Mouse (Mus musculus): ENCODE measurements around the gene Gm20388. TPM values are rescaled to one million over a fixed set of nuclear protein-coding genes. Genes with fewer than 3 reads are reported as not detected.

Gene Gm20388
- polyA plus RNA-seq, 1 experiment from 2014 or later = not detected

DNA sequence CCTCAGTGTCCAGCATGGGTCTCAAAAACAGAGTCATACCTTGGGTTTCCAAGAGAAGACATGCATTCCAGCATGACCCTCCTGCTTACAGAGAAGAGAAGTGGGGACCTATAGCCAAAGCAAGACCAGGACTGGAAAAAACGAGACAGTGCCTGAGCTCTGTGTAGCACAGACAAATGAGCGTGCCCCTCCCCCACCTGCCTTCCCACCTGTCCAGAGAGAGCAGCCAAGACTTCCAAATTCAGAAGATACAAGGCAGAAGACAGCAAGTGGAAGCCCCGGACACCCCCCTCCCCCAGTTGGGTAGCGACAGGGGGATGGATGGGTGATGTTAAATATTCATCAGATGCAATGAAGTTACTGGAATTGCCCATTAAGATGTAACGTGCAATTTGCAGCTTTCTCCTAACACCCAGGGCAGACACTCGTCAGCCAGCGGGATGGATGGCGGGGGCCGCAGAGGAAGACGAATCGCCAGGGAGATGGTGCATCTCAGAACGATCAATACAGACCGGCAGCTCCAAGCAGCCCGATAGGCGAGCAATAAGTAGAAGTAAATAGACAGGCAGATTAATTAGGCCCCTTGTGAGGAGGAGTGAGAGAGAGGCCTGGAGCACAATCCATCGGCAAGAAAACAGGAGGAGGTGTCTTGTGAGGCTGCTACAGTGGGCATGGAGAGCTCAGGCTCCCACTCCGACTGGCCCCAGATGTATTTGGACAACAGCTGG, 2834.5 kb downstream of the Gm20388 start:
- H3K4me2 ChIP-seq (replicated peaks; ENCODE audit: low read depth) = no peak overlapping the region
- H3K4me3 ChIP-seq (ENCODE audit: low read depth, low read length) = no peak overlapping the region
- TF ChIP-seq CTCF (IDR thresholded peaks at IDR 0.05; ENCODE audit: low read depth) = no peak
- no peak for TF ChIP-seq EP300 (optimal IDR thresholded peaks at IDR 0.05)
- DNase-seq (ENCODE audit: low spot score) = no peak
- no peaks in the 10 kb centered on the region for H3K9me3 ChIP-seq (ENCODE audit: control insufficient read depth, low read length)
- ATAC-seq (ENCODE audit: low FRiP score, low TSS enrichment) = no peak
- H3K9ac ChIP-seq (ENCODE audit: low read length) = no peak overlapping the region
- H3K4me1 ChIP-seq (replicated peaks; ENCODE audit: control insufficient read depth, insufficient read depth) = no peaks in the 10 kb centered on the region
- no peaks in the 10 kb centered on the region for H3K36me3 ChIP-seq (ENCODE audit: control insufficient read depth, insufficient read depth, low read length)
- 25% methylated on average over 17 of the region's 17 CpGs for WGBS
- H3K27ac ChIP-seq (replicated peaks) = no peak overlapping the region
- H3K27me3 ChIP-seq (ENCODE audit: control insufficient read depth, insufficient read depth, low read length) = no peaks in the 10 kb centered on the region

GRCm38 (mm10) chr8:122745750-122746275, 2835.2 kb downstream of the Gm20388 start:
- no peak overlapping the region for H3K4me3 ChIP-seq (ENCODE audit: low read depth, low read length)
- DNase-seq (ENCODE audit: low spot score) (no peak), ATAC-seq (ENCODE audit: low FRiP score, low TSS enrichment) (no peak)
- no peaks in the 10 kb centered on the region for H3K4me1 ChIP-seq (replicated peaks; ENCODE audit: control insufficient read depth, insufficient read depth)
- no peaks in the 10 kb centered on the region for H3K36me3 ChIP-seq (ENCODE audit: control insufficient read depth, insufficient read depth, low read length)
- H3K27ac ChIP-seq (replicated peaks) = no peak overlapping the region
- no peaks in the 10 kb centered on the region for H3K9me3 ChIP-seq (ENCODE audit: control insufficient read depth, low read length)
- no peak overlapping the region for H3K4me2 ChIP-seq (replicated peaks; ENCODE audit: low read depth)
- TF ChIP-seq EP300 (optimal IDR thresholded peaks at IDR 0.05) (no peak), CTCF (IDR thresholded peaks at IDR 0.05; ENCODE audit: low read depth) (no peak)
- H3K9ac ChIP-seq (ENCODE audit: low read length) = no peak overlapping the region
- WGBS = 14% methylated on average over 16 of the region's 16 CpGs
- H3K27me3 ChIP-seq (ENCODE audit: control insufficient read depth, insufficient read depth, low read length) = no peaks in the 10 kb centered on the region

GRCm38 (mm10) chr8:122746439-122746838, 2835.8 kb downstream of the Gm20388 start:
- no peaks in the 10 kb centered on the region for H3K9me3 ChIP-seq (ENCODE audit: control insufficient read depth, low read length)
- H3K4me2 ChIP-seq (replicated peaks; ENCODE audit: low read depth) = no peak overlapping the region
- no peak overlapping the region for H3K27ac ChIP-seq (replicated peaks)
- no peaks in the 10 kb centered on the region for H3K36me3 ChIP-seq (ENCODE audit: control insufficient read depth, insufficient read depth, low read length)
- no peaks in the 10 kb centered on the region for H3K4me1 ChIP-seq (replicated peaks; ENCODE audit: control insufficient read depth, insufficient read depth)
- no peak overlapping the region for H3K4me3 ChIP-seq (ENCODE audit: low read depth, low read length)
- no peak for ATAC-seq (ENCODE audit: low FRiP score, low TSS enrichment)
- DNase-seq (ENCODE audit: low spot score) = no peak
- 48% methylated on average over 7 of the region's 7 CpGs for WGBS
- H3K27me3 ChIP-seq (ENCODE audit: control insufficient read depth, insufficient read depth, low read length) = no peaks in the 10 kb centered on the region
- no peak for TF ChIP-seq EP300 (optimal IDR thresholded peaks at IDR 0.05)
- no peak for TF ChIP-seq CTCF (IDR thresholded peaks at IDR 0.05; ENCODE audit: low read depth)
- H3K9ac ChIP-seq (ENCODE audit: low read length) = no peak overlapping the region

DNA sequence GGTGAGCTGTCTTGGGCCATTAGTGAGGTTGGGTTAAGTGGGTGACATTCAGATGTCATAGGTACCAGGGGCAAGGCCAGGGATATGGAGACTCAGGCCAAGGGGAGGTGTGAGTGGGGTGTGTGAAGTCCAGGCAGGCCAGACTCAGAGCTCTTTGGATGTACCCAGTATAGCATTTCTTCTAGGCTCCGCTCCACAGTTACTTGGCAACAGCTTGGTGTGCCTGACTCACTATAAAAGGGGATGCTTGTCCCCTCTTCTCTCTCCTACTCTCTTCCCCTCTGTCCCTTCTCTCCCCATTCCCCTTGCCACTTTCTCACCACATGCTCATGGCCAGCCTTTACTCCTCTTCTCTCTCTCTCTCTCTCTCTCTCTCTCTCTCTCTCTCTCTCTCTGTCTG, 2837.2 kb downstream of the Gm20388 start:
- ATAC-seq (ENCODE audit: low FRiP score, low TSS enrichment) = no peak
- Histone ChIP-seq H3K4me1 (replicated peaks; ENCODE audit: control insufficient read depth, insufficient read depth) (no peaks in the 10 kb centered on the region), H3K4me2 (replicated peaks; ENCODE audit: low read depth) (no peak overlapping the region), H3K27ac (replicated peaks) (no peak overlapping the region), H3K36me3 (ENCODE audit: control insufficient read depth, insufficient read depth, low read length) (no peaks in the 10 kb centered on the region), H3K9ac (ENCODE audit: low read length) (no peak overlapping the region), H3K4me3 (ENCODE audit: low read depth, low read length) (no peak overlapping the region), H3K9me3 (ENCODE audit: control insufficient read depth, low read length) (no peaks in the 10 kb centered on the region), H3K27me3 (ENCODE audit: control insufficient read depth, insufficient read depth, low read length) (no peaks in the 10 kb centered on the region)
- WGBS = 93% methylated on average over 1 of the region's 1 CpGs
- no peak for DNase-seq (ENCODE audit: low spot score)
- TF ChIP-seq CTCF (IDR thresholded peaks at IDR 0.05; ENCODE audit: low read depth) (no peak), EP300 (optimal IDR thresholded peaks at IDR 0.05) (no peak)

GRCm38 (mm10) chr8:122749333-122749958, 2838.8 kb downstream of the Gm20388 start:
- Histone ChIP-seq H3K9ac (ENCODE audit: low read length) (no peak overlapping the region), H3K4me2 (replicated peaks; ENCODE audit: low read depth) (no peak overlapping the region), H3K27ac (replicated peaks) (no peak overlapping the region), H3K9me3 (ENCODE audit: control insufficient read depth, low read length) (no peaks in the 10 kb centered on the region), H3K36me3 (ENCODE audit: control insufficient read depth, insufficient read depth, low read length) (no peaks in the 10 kb centered on the region), H3K4me3 (ENCODE audit: low read depth, low read length) (no peak overlapping the region), H3K27me3 (ENCODE audit: control insufficient read depth, insufficient read depth, low read length) (no peaks in the 10 kb centered on the region), H3K4me1 (replicated peaks; ENCODE audit: control insufficient read depth, insufficient read depth) (no peaks in the 10 kb centered on the region)
- TF ChIP-seq CTCF (IDR thresholded peaks at IDR 0.05; ENCODE audit: low read depth) (no peak), EP300 (optimal IDR thresholded peaks at IDR 0.05) (no peak)
- ATAC-seq (ENCODE audit: low FRiP score, low TSS enrichment) (no peak), DNase-seq (ENCODE audit: low spot score) (no peak)
- 65% methylated on average over 6 of the region's 6 CpGs for WGBS

GRCm38 (mm10) chr8:122751342-122751741, 2840.7 kb downstream of the Gm20388 start:
- Histone ChIP-seq H3K27ac (replicated peaks) (no peak overlapping the region), H3K4me1 (replicated peaks; ENCODE audit: control insufficient read depth, insufficient read depth) (no peaks in the 10 kb centered on the region), H3K9me3 (ENCODE audit: control insufficient read depth, low read length) (no peaks in the 10 kb centered on the region), H3K4me2 (replicated peaks; ENCODE audit: low read depth) (no peak overlapping the region), H3K36me3 (ENCODE audit: control insufficient read depth, insufficient read depth, low read length) (no peaks in the 10 kb centered on the region), H3K27me3 (ENCODE audit: control insufficient read depth, insufficient read depth, low read length) (no peaks in the 10 kb centered on the region), H3K9ac (ENCODE audit: low read length) (no peak overlapping the region), H3K4me3 (ENCODE audit: low read depth, low read length) (no peak overlapping the region)
- TF ChIP-seq CTCF (IDR thresholded peaks at IDR 0.05; ENCODE audit: low read depth) = no peak
- TF ChIP-seq EP300 (optimal IDR thresholded peaks at IDR 0.05) = no peak
- ATAC-seq (ENCODE audit: low FRiP score, low TSS enrichment) (peak; percentile 20), DNase-seq (ENCODE audit: low spot score) (no peak)
- WGBS = 54% methylated on average over 5 of the region's 5 CpGs
